Mouse (Mus musculus) forebrain, embryonic 16.5 days (tissue): ENCODE data around the gene Adarb1. TPM values are rescaled to one million over a fixed set of nuclear protein-coding genes. Genes with fewer than 3 reads are reported as not detected.

Source experiments
- ATAC-seq: fragments of 200-750 bp; cut with Nextera tagmentation; 2 replicates; pipeline ENCODE4 v1.8.0; 2017; ENCODE audit warnings: mild to moderate bottlenecking, moderate library complexity
- H3K27ac ChIP-seq: fragments of 300-500 bp; sonication (generic); 2 replicates; pipeline ENCODE4 v1.5.1; 2014; ENCODE audit warnings: low read length, control low read depth
- H3K27me3 ChIP-seq: fragments of 300-500 bp; sonication (generic); replicated peaks from 2 replicates; pipeline ENCODE4 v1.6.1; 2014; ENCODE audit warnings: low read length; ENCODE audit not compliant: control insufficient read depth, insufficient read depth
- H3K36me3 ChIP-seq: fragments of 300-500 bp; sonication (generic); 2 replicates; pipeline ENCODE4 v1.6.1; 2014; ENCODE audit not compliant: control insufficient read depth, insufficient read depth
- H3K4me1 ChIP-seq: fragments of 300-500 bp; sonication (generic); replicated peaks from 2 replicates; pipeline ENCODE4 v1.6.1; 2014; ENCODE audit warnings: low read length; ENCODE audit not compliant: control insufficient read depth, insufficient read depth
- H3K4me2 ChIP-seq: fragments of 300-500 bp; sonication (generic); 2 replicates; pipeline ENCODE4 v1.6.1; 2014; ENCODE audit warnings: mild to moderate bottlenecking, low read length, control low read depth
- H3K4me3 ChIP-seq: fragments of 300-500 bp; sonication (generic); replicated peaks from 2 replicates; pipeline ENCODE4 v1.5.1; 2014; ENCODE audit warnings: mild to moderate bottlenecking, low read length, control low read depth
- H3K9ac ChIP-seq: fragments of 300-500 bp; sonication (generic); replicated peaks from 2 replicates; pipeline ENCODE4 v1.6.1; 2014; ENCODE audit warnings: low read depth, low read length, control low read depth
- H3K9me3 ChIP-seq: fragments of 300-500 bp; sonication (generic); 2 replicates; pipeline ENCODE4 v1.6.1; 2016; ENCODE audit warnings: low read length; ENCODE audit not compliant: control insufficient read depth
- WGBS: fragments of 180-500 bp; shearing (Covaris S2); extraction: QIAGEN DNeasy Blood & Tissue Kit; methylation state at CpG from one replicate; pipeline ENCODE4 v1.1.7; 2014; 5-methylcytosine and 5-hydroxymethylcytosine counted together
- polyA plus RNA-seq: library from polyadenylated mRNA; unstranded; fragments of >200 nt; fragmentation: Nextera tagmentation; extraction: Ambion mirVana; gene quantifications from 2 replicates; pipeline ENCODE4 v1.2.1, GENCODE M21; 2015

Adarb1 gene
- polyA plus RNA-seq, 1 experiment from 2014 or later = 17.8 TPM

GRCm38 (mm10) chr10:77399938-77400337 lies 18.1 kb downstream of the Adarb1 start:
- H3K9ac ChIP-seq = no peak overlapping the region
- no peak overlapping the region for H3K4me3 ChIP-seq
- no peaks in the 10 kb centered on the region; the same call in 1 of the 2 replicates for H3K4me1 ChIP-seq
- ATAC-seq = peak; percentile 15; the same call in 1 of the 2 replicates
- no peak overlapping the region for H3K27ac ChIP-seq
- H3K27me3 ChIP-seq = no peaks in the 10 kb centered on the region
- H3K36me3 ChIP-seq = no peaks in the 10 kb centered on the region
- 72% methylated on average over 5 of the region's 5 CpGs for WGBS
- no peaks in the 10 kb centered on the region for H3K9me3 ChIP-seq
- no peak overlapping the region for H3K4me2 ChIP-seq

GRCm38 (mm10) chr10:77398082-77398481 lies 20.0 kb downstream of the Adarb1 start:
- Histone ChIP-seq H3K27me3 (no peaks in the 10 kb centered on the region), H3K9me3 (no peaks in the 10 kb centered on the region), H3K9ac (no peak overlapping the region), H3K4me1 (no peaks in the 10 kb centered on the region; the same call in 1 of the 2 replicates), H3K27ac (no peak overlapping the region), H3K36me3 (no peaks in the 10 kb centered on the region), H3K4me2 (no peak overlapping the region), H3K4me3 (no peak overlapping the region)
- WGBS = 51% methylated on average over 3 of the region's 3 CpGs
- ATAC-seq = no peak

- Histone ChIP-seq H3K4me2 (no peak overlapping the region), H3K9me3 (no peaks in the 10 kb centered on the region), H3K9ac (no peak overlapping the region), H3K36me3 (no peaks in the 10 kb centered on the region), H3K27me3 (no peaks in the 10 kb centered on the region), H3K4me1 (no peaks in the 10 kb centered on the region; the same call in 1 of the 2 replicates), H3K4me3 (no peak overlapping the region), H3K27ac (no peak overlapping the region)
- ATAC-seq = no peak
- WGBS = 91% methylated on average over 6 of the region's 6 CpGs
These were observed 20.9 kb downstream of the Adarb1 start for GRCm38 (mm10) chr10:77397056-77397642.

- Histone ChIP-seq H3K27me3 (no peaks in the 10 kb centered on the region), H3K9ac (no peak overlapping the region), H3K4me2 (no peak overlapping the region), H3K9me3 (no peaks in the 10 kb centered on the region), H3K4me1 (no peaks in the 10 kb centered on the region; the same call in 1 of the 2 replicates), H3K27ac (no peak overlapping the region), H3K36me3 (no peaks in the 10 kb centered on the region), H3K4me3 (no peak overlapping the region)
- 92% methylated on average over 1 of the region's 1 CpGs for WGBS
- ATAC-seq = no peak
These were observed 22.1 kb downstream of the Adarb1 start for GRCm38 (mm10) chr10:77396015-77396414.

GRCm38 (mm10) chr10:77391072-77391471 lies 27.0 kb downstream of the Adarb1 start:
- 94% methylated on average over 6 of the region's 6 CpGs for WGBS
- no peak for ATAC-seq
- no peak overlapping the region for H3K4me2 ChIP-seq

GRCm38 (mm10) chr10:77387558-77387957 lies 30.5 kb downstream of the Adarb1 start:
- H3K4me3 ChIP-seq = no peak overlapping the region
- ATAC-seq = no peak
- H3K9ac ChIP-seq = no peak overlapping the region
- no peaks in the 10 kb centered on the region for H3K9me3 ChIP-seq
- H3K4me1 ChIP-seq = peaks cover 7% of the 10 kb centered on the region; the same call in 1 of the 2 replicates
- no peak overlapping the region for H3K4me2 ChIP-seq
- no peaks in the 10 kb centered on the region for H3K36me3 ChIP-seq
- H3K27me3 ChIP-seq = no peaks in the 10 kb centered on the region
- 93% methylated on average over 1 of the region's 1 CpGs for WGBS
- H3K27ac ChIP-seq = no peak overlapping the region

More at GRCm38 (mm10) chr10:77391072-77391471, 27.0 kb downstream of the Adarb1 start:
- Histone ChIP-seq H3K27me3 (no peaks in the 10 kb centered on the region), H3K4me1 (no peaks in the 10 kb centered on the region), H3K4me3 (no peak overlapping the region), H3K27ac (no peak overlapping the region), H3K9me3 (no peaks in the 10 kb centered on the region), H3K36me3 (no peaks in the 10 kb centered on the region), H3K9ac (no peak overlapping the region)

- ATAC-seq = no peak
- WGBS = 86% methylated on average over 4 of the region's 4 CpGs
These were observed 32.3 kb downstream of the Adarb1 start for GRCm38 (mm10) chr10:77385731-77386130.

GRCm38 (mm10) chr10:77383045-77383444 lies 35.0 kb downstream of the Adarb1 start:
- no peak overlapping the region for H3K4me2 ChIP-seq
- no peak overlapping the region for H3K27ac ChIP-seq
- H3K4me1 ChIP-seq = peaks cover 9% of the 10 kb centered on the region; the same call in 1 of the 2 replicates
- H3K27me3 ChIP-seq = no peaks in the 10 kb centered on the region
- 47% methylated on average over 8 of the region's 8 CpGs for WGBS
- H3K9ac ChIP-seq = no peak overlapping the region
- H3K4me3 ChIP-seq = no peak overlapping the region
- no peak for ATAC-seq
- no peaks in the 10 kb centered on the region for H3K9me3 ChIP-seq
- H3K36me3 ChIP-seq = no peaks in the 10 kb centered on the region

More at GRCm38 (mm10) chr10:77385731-77386130, 32.3 kb downstream of the Adarb1 start:
- Histone ChIP-seq H3K36me3 (no peaks in the 10 kb centered on the region), H3K4me1 (peaks cover 9% of the 10 kb centered on the region; the same call in 1 of the 2 replicates), H3K9ac (no peak overlapping the region), H3K4me2 (no peak overlapping the region), H3K4me3 (no peak overlapping the region), H3K27me3 (no peaks in the 10 kb centered on the region), H3K9me3 (no peaks in the 10 kb centered on the region), H3K27ac (no peak overlapping the region)

GRCm38 (mm10) chr10:77381191-77381590 lies 36.9 kb downstream of the Adarb1 start:
- no peak overlapping the region for H3K4me2 ChIP-seq
- H3K36me3 ChIP-seq = no peaks in the 10 kb centered on the region
- H3K9ac ChIP-seq = no peak overlapping the region
- 29% methylated on average over 2 of the region's 2 CpGs for WGBS
- H3K27ac ChIP-seq = no peak overlapping the region
- peaks cover 9% of the 10 kb centered on the region; the same call in 1 of the 2 replicates for H3K4me1 ChIP-seq
- no peaks in the 10 kb centered on the region for H3K9me3 ChIP-seq
- no peak for ATAC-seq
- H3K27me3 ChIP-seq = no peaks in the 10 kb centered on the region
- H3K4me3 ChIP-seq = no peak overlapping the region
